ENCODE assay signal across 8 mouse cellular contexts in the genomic region with DNA sequence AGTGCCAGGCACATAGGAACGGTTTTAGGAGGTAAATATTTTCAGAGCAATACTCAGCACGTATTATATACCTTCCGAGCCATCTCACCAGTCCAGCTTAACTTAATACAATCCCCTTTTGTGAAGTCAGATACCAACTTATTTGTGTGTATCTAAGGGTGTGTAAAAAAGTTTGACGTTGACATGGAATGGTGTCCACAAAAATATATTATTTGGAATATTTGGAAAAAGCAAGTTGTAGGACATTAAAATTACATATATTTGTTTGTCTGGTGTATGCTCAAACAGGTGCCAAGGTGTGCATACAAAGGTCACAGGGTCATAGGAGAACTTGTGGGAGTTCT. TPM values are rescaled to one million over a fixed set of nuclear protein-coding genes. Genes with fewer than 3 reads are reported as not detected.
DNase-seq lines count a peak whose midpoint lies in the region; ATAC-seq and TF ChIP-seq lines count a peak whose summit lies in the region.

No protein-coding gene starts in this region.

- H3K27me3 ChIP-seq in heart, embryonic 12.5 days (replicated peaks) = peaks cover 20% of the 10 kb centered on the region
- H3K27me3 ChIP-seq in hindbrain, embryonic 11.5 days (ENCODE audit: control insufficient read depth, insufficient read depth, low read length) = peaks cover 2% of the 10 kb centered on the region; the same call in 1 of the 2 replicates

- H3K36me3 ChIP-seq in heart, embryonic 12.5 days = no peaks in the 10 kb centered on the region
- no peaks in the 10 kb centered on the region for H3K36me3 ChIP-seq in ES-E14 (ENCODE audit: control insufficient read depth, insufficient read depth, low read length, poor library complexity, severe bottlenecking)
- no peaks in the 10 kb centered on the region for H3K36me3 ChIP-seq in hindbrain, embryonic 11.5 days (ENCODE audit: control insufficient read depth, insufficient read depth, low read length)
- no peaks in the 10 kb centered on the region for H3K36me3 ChIP-seq in macrophage (ENCODE audit: inconsistent target)

- H3K9me3 ChIP-seq in heart, embryonic 12.5 days (replicated peaks) = no peaks in the 10 kb centered on the region; the same call in 1 of the 2 replicates
- H3K9me3 ChIP-seq in ES-E14 (ENCODE audit: control insufficient read depth, insufficient read depth, low read depth, low read length) = no peaks in the 10 kb centered on the region
- no peaks in the 10 kb centered on the region for H3K9me3 ChIP-seq in hindbrain, embryonic 11.5 days (ENCODE audit: control insufficient read depth, low read length)

- no peak overlapping the region for H3K27ac ChIP-seq in heart, embryonic 12.5 days (ENCODE audit: poor library complexity, severe bottlenecking)
- H3K27ac ChIP-seq in ES-E14 (ENCODE audit: insufficient read depth, low read depth, low read length, poor library complexity, severe bottlenecking) = no peak overlapping the region
- no peak overlapping the region for H3K27ac ChIP-seq in hindbrain, embryonic 11.5 days (ENCODE audit: low read depth, low read length)
- H3K27ac ChIP-seq in macrophage = no peak overlapping the region; the same call in 1 of the 2 replicates

- in situ Hi-C loops in ES-E14 (cut with MboI; ENCODE audit: low sequenced_read_pairs in 2 of 2, unreplicated experiment in 2 of 2) = loop anchor here in 1 of 2 experiments (5.0 kb wide), 1 partner anchor 93 kb away; a partner anchor contains a TSS

- no peaks in the 10 kb centered on the region for H3K79me2 ChIP-seq in macrophage (ENCODE audit: inconsistent target)

- WGBS in heart, embryonic 12.5 days = 36% methylated on average over 4 of the region's 4 CpGs
- 41% methylated on average over 4 of the region's 4 CpGs for WGBS in hindbrain, embryonic 11.5 days
- 30% methylated on average over 4 of the region's 4 CpGs for whole genome bisulfite sequencing in macrophage (ENCODE audit: missing documents)

- no peak for ATAC-seq in heart, embryonic 12.5 days (ENCODE audit: insufficient number of reproducible peaks, low FRiP score)
- ATAC-seq in hindbrain, embryonic 11.5 days (ENCODE audit: low FRiP score) = no peak

- DNase-seq in heart, postnatal 4 days = no peak
- no peak for DNase-seq in ES-E14 (ENCODE audit: low read depth, low spot score)
- DNase-seq in hindbrain, embryonic 11.5 days (ENCODE audit: low spot score) = no peak
- DNase-seq in layer of hippocampus, adult 9-10 months (ENCODE audit: low spot score) = no peak
- no peak for DNase-seq in thymus, postnatal 25 days
- no peak for DNase-seq in spleen, adult 12 weeks (ENCODE audit: low spot score)

- peak overlapping the region; percentile 67 for H3K4me3 ChIP-seq in heart, embryonic 12.5 days
- H3K4me3 ChIP-seq in ES-E14 (ENCODE audit: insufficient read depth in 1 of 2, low read depth in 1 of 2, low read length in 2 of 2, poor library complexity in 1 of 2, severe bottlenecking in 1 of 2) (peak overlapping the region; percentile 77 to 90), macrophage (ENCODE audit: inconsistent target) (peak overlapping the region; percentile 41)
- H3K4me3 ChIP-seq in hindbrain, embryonic 11.5 days (ENCODE audit: low read depth, low read length) = peak overlapping the region; percentile 63

- H3K4me1 ChIP-seq in heart, embryonic 12.5 days (replicated peaks) = 0 out of 2 replicates have a peak, but pooled peaks cover 4% of the 10 kb centered on the region
- H3K4me1 ChIP-seq in ES-E14 (ENCODE audit: control insufficient read depth in 2 of 2, insufficient read depth in 2 of 2, low read length in 2 of 2, poor library complexity in 1 of 2) = 0 out of 4 replicates have a peak, but pooled peaks cover 0 to 2% of the 10 kb centered on the region in 2 experiments
- H3K4me1 ChIP-seq in hindbrain, embryonic 11.5 days (replicated peaks; ENCODE audit: control insufficient read depth, insufficient read depth, low read length) = no peaks in the 10 kb centered on the region

- H3K9ac ChIP-seq in heart, embryonic 12.5 days = no peak overlapping the region
- no peak overlapping the region for H3K9ac ChIP-seq in ES-E14 (ENCODE audit: insufficient read depth, low read depth, low read length, poor library complexity, severe bottlenecking)
- H3K9ac ChIP-seq in hindbrain, embryonic 11.5 days (ENCODE audit: low read depth, low read length) = no peak overlapping the region; the same call in 1 of the 2 replicates

- peak overlapping the region; percentile 89 for H3K4me2 ChIP-seq in heart, embryonic 12.5 days
- peak overlapping the region; percentile 59 for H3K4me2 ChIP-seq in hindbrain, embryonic 11.5 days (replicated peaks; ENCODE audit: low read depth, low read length)

TF ChIP-seq in ES-E14, 5 proteins besides CTCF, POLR2A, EP300 and RAD21:
- TF ChIP-seq HCFC1 (IDR thresholded peaks at IDR 0.05; ENCODE audit: borderline replicate concordance, insufficient read depth, low read length) (no peak), ZC3H11A (IDR thresholded peaks at IDR 0.05; ENCODE audit: borderline replicate concordance, low read depth, low read length) (no peak), CHD2 (IDR thresholded peaks at IDR 0.05; ENCODE audit: low read depth, low read length) (no peak), MAFK (IDR thresholded peaks at IDR 0.05; ENCODE audit: insufficient read depth, low read depth, low read length) (no peak), ZNF384 (IDR thresholded peaks at IDR 0.05; ENCODE audit: low read depth, low read length) (no peak)

RNA-seq across cellular contexts. Expression of a gene that starts 0.8 kb away (rescaled TPM):
- polyA plus RNA-seq in heart, embryonic 12.5 days (2016; fragmentation: Nextera tagmentation; extraction: Ambion mirVana) = 35.6 and 35.8 TPM in 2 replicates
- total RNA-seq in heart, postnatal 4 days (2021) = 10 to 100 TPM; 35.1 to 37.1 TPM
- 18.8 and 19.6 TPM in 2 replicates for total RNA-seq in ES-E14 (2012; rRNA removed)
- 29.9 and 38.0 TPM in 2 replicates for polyA plus RNA-seq in hindbrain, embryonic 11.5 days (2014; fragmentation: Nextera tagmentation; extraction: Ambion mirVana)
- 100 to 1,000 TPM in 4 of 26 experiments, 10 to 100 TPM in 22; 48.3 to 108 (median 89.8) TPM for total RNA-seq in macrophage (2018; cell fraction: chromatin; rRNA removed)
- total RNA-seq in macrophage (2018; cell fraction: cytosol; rRNA removed) = 10 to 100 TPM in 8 of 26 experiments, 1 to 10 TPM in 18; 5.6 to 12.5 (median 9.0) TPM
- 100 to 1,000 TPM in 3 of 26 experiments, 10 to 100 TPM in 23; 25.3 to 121 (median 70.5) TPM for total RNA-seq in macrophage (2018; cell fraction: nucleus; rRNA removed)
- polyA plus RNA-seq in macrophage (2018) = 13.7 to 18.7 TPM (median 15.3 TPM) in 3 replicates
